Mouse (Mus musculus): ENCODE measurements around the gene Klc1.

- TF ChIP-seq CTCF (IDR thresholded peaks at IDR 0.05; ENCODE audit: insufficient read depth, low read depth, low read length) (no peak), POLR2A (IDR thresholded peaks at IDR 0.05; ENCODE audit: insufficient read depth, low read depth, low read length) (no peak)
Observed at GRCm38 (mm10) chr12:111851235-111851634, 92.6 kb downstream of the Klc1 start.
